Mouse (Mus musculus) neutrophil, adult 5-6 weeks (primary cell): ENCODE data around the gene Clec9a. TPM values are rescaled to one million over a fixed set of nuclear protein-coding genes. Genes with fewer than 3 reads are reported as not detected.

Experiments
- ATAC-seq: fragments of 151-379, 151-347 bp; 2 replicates; pipeline ENCODE4 v1.8.0; 2017; ENCODE audit warnings: mild to moderate bottlenecking, moderate TSS enrichment; ENCODE audit not compliant: insufficient number of reproducible peaks, poor library complexity, low FRiP score, severe bottlenecking; ENCODE audit errors: extremely low read depth
- total RNA-seq: library from RNA; stranded (forward); fragments of 200-1000 nt; gene quantifications from 2 replicates; pipeline ENCODE4 v1.2.3, GENCODE M21; 2017

Gene Clec9a
- total RNA-seq, 1 experiment from 2014 or later, result 5.4 TPM

DNA sequence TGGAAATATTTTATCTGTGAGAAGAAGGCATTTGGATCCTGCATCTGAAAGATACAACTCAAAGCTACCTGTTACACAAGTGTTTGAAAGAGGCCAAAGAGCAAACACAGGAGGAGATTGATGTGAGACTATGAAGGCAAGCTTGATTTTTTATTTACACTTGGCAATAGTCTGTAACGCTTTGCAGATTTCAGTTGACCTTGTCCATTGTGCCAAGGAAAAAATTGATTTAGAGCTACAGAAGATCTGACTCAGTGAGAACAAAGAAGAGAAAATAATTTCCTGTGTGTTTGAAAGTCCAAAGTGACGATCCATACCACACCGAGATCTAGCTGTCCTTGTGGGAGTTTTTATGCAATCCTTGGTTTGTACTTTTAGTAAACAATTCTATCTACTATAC is 13.6 kb downstream of the Clec9a start:
- ATAC-seq, result no peak

DNA sequence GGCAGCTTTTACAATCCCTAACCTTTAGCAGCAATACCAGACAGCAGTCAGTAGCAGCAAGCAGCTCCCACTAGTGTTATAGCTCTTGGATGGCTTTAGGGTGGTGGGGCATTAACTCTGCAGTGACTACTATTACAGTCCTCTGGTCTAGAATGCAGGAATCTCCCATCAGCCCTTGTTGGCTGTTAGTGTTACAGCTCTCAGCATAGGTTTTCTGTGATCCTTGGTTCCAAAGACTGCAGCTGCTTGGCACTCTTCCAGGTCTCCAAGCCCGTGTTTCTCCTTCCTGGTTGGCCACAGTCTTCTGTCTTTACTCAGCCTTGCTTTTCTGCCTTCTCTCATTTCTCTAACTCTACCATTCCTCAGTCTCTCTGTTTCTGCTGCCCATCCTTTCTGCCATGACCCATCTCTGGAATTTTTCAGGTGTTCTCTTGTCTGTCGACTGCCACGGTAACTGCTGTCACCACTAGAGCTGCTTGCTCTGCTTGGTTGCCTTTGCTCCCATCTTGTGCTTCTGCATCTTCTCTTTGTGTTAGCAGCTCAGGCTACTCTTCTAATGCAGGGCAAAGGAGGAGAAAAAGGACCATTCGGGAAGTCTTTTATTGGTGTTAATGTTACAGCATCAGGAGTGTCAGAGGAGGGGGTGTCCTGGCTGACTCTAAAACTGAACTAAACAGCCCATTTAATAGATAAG is 14.5 kb downstream of the Clec9a start:
- no peak for ATAC-seq

DNA sequence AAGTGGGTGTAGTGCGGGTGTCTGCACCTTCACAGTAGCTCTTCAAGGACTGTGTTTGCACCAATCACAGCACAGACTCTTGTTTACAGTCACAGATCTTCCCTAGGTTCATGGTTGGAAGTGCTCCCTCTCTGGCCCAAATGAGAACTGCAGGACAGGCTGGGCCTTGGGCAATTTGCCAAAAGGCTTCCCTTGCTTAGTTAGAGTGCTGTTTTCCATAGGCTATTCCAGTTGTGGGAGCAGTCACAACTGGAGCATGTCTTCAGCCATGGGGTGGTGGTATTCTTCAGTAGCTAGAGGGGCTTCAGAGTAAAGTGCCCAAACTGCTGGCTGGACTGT is 15.0 kb downstream of the Clec9a start:
- peak; percentile 95 for ATAC-seq

DNA sequence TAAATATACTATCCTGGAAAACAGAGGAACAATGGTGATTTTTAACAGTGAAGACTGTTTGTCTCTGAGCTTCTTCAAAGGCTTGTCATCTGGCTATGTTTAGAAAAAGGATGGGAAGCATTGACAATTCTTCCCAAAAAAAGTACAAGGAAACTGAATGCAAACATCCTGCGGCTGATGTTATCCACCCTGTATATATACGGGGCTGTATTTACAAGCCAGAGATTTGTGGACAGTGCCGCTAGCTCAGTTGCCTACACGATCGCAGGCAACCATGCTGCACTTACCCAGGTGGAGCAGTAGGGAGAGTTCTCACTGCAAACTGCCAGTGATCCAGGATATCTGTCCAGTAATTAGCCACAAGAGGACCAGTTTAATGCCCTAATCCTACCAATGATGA is 16.6 kb downstream of the Clec9a start:
- ATAC-seq, result no peak

DNA sequence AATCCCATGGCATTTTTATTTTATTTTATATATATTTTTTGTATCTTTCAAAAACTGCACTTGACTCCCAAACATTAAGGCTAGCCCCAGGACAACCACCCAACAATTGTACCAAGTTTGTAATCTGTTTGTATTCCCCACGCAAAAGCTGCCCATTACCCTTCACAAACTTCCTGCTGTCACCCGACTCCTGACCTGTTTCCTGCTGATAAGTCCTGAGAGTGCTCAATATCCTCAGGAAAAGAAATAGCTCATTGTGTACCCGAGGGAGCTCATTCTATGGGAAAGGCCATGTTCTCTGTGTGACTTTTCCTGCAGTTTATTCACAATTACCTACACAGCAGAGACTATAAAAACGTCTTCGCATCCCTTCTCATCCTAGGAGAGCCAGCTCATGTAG is 17.1 kb downstream of the Clec9a start:
- ATAC-seq, result no peak

DNA sequence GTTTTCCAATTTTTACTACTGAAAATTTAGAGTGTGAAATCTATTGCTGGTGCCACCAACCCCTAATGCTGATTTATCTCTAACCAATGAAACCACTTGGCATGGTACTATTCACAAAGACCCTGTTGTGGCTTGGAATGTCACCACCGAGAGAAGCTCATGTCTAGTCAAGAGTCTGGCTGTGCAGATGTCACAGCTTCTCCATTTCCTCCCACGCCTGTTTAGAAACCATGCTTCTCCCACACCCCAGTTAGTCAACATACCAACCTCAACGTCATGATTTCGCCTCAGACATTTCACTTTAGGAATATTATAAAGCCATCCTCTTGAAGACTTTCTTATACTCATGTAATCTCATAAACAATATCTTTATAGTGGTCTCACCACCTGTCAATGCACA is 18.6 kb downstream of the Clec9a start:
- no peak for ATAC-seq

DNA sequence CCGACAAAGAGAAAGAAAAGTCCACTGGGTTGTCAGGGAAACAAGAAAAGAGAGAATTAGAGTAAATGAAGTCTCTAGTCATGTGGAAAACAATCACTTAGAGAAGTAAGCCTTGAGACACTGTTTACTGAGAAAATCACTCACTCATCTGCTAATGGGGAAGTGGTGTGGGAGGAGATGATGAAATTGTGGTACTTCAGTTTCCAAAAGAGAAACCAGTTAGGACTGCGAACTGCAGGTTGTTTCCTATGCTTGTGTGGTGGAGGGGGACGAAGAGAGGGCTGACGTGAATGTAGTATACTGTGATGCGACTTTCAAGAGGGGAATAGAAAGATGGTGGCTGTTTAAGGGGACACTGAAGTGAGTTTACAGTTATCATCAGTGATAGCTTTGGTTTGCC is 25.6 kb downstream of the Clec9a start:
- ATAC-seq, result peak; percentile 99

DNA sequence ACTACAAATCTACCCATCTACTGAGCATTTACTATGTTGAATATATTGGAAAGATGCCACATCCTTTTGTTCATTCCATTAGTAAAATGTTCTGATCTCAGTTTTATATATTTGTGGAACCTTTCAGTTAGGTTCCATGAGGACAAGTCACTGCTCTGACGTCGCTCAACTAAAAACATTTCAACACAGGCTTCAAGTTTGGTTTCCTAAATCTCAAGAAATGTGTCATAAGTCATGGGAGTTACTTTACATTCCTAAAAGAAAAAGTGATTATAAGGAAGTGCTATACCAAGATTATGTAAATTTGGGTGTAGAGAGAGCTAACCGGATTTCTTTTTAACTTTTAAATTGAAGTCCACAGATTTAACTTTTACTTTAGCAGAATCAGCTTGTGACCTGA is 27.4 kb downstream of the Clec9a start:
- peak; percentile 51; the same call in 1 of the 2 replicates for ATAC-seq

DNA sequence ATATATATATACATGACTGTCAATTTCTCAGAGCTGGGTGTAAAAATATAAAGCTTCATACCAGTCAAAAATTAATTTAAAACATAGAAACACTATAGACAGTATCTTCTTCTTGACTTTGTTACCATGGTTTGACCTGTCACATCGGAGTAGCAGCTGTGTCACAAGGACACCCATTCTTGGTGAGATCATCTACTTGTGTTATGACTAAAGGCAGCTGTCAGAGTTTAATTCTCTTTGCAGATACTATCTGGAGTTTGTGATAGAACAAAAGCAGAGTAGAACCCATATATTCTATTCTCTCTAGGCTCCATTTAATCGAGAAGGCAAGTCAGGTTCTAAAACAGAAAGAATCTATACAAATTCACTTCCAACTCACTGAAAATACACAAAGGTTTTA is 29.4 kb downstream of the Clec9a start:
- ATAC-seq, result no peak

DNA sequence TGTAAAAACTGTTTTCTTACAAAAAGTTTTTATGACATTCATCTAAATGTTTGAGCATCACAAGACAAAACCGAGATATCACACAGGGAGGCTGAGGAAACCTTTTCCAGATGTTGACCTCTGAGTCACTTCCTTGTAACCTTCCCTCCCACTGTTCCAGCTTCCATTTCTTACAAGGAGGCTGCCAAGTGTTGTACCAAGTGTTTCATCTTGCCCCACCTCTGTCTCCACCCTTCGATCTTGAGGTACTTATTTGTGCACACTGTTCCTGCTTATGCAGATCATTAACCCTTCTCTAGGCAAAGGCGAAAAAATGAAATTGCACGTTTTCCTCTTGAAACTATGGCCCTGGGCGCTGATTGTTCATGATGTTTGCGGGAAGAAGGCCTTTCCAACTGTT is 41.1 kb downstream of the Clec9a start:
- ATAC-seq, result no peak

DNA sequence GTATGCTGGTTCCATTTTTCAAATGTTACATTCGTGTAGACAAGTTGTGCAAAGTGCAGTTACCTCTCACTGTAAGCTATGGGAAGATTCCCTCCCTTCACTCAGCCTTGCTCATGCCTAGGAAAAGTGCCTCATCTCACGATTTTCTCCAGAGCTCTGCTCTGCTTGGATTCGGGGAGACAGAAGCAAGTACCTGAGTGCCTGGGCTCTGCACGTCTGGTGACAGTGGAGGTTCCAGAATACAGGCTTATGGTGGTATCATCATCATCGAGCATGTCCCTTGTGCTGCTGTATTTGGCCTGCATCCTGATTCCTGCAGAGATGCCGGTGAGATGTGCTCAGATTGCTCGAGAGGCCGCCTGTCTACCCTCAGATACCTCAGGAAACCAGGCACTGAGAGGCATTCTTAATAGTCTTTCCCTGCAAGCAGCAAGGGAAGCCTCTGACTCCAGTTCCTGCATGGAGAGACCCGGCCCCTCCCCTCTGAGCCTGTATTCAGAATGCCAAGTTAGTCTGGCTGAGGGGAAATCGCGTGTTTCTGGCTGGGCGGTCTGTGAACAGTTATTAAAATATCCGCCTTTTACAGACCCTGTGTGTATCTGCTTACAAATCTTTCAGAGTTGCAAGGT is 42.9 kb downstream of the Clec9a start, which contains the start of gene Clec1a:
Clec1a (minus strand) TSS at position 590 of the 629 bp plus-strand sequence.
- ATAC-seq, result no peak

DNA sequence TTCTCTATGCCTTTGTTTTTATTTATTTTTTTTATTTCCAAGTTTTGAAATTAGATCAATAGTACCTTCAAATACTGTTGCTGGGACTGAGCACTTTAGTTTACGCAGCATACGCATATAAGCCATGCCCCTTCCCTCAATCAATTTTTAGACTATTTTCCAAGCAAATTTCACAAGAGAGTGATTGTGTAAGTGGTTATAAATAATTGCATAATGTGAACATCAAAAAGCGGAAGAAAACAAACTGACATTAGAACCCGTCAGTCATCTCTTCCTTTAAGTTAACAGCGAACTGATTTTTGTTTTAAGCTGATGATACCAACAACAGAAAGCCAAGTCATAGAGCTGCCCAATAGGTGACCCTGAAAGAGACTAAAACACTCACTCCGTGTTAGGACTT is 62.7 kb downstream of the Clec9a start:
- peak; percentile 70 for ATAC-seq

DNA sequence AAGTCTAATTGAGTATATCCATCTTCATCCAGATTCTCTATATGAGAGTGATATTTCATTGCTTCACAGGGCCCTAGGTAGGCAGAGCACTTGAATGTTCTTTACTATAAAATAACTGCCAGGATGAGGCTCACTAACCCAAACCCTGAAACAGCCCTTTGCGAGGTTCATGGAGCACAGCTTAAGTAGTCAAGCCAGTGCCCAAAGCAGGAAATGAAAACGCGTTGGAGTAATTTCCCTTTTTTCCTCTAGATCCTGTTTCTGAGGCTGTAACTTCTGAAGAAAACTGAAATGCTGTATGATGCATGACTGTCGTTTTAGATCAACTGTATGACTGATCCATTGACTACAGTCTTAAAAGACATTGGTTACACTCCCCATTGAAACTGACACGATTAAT is 64.0 kb downstream of the Clec9a start:
- peak; percentile 39; the same call in 1 of the 2 replicates for ATAC-seq

Other genes starting within 250 kb of the Clec9a start
- 513 and 543 TPM in 2 replicates for gene Clec2d, start 228.2 kb upstream of the Clec9a start, total RNA-seq
- gene Cd69, start 133.4 kb upstream of the Clec9a start, total RNA-seq, result 295 and 306 TPM in 2 replicates
- gene 4922502D21Rik, start 77.1 kb upstream of the Clec9a start, total RNA-seq, result 0.37 TPM in 1 of 2 replicates, not detected in the other
- gene Clec12a, start 66.2 kb upstream of the Clec9a start, total RNA-seq, result 59.1 and 63.0 TPM in 2 replicates
- gene Clec12b, start 23.0 kb upstream of the Clec9a start, total RNA-seq, result 1.2 and 1.7 TPM in 2 replicates
- 32.7 and 39.8 TPM in 2 replicates for gene Clec1b, start 11.6 kb upstream of the Clec9a start, total RNA-seq
- gene Clec1a, start 43.1 kb downstream of the Clec9a start, total RNA-seq, result 3.6 and 4.3 TPM in 2 replicates
- gene Olr1, start 98.3 kb downstream of the Clec9a start, total RNA-seq, result 0.49 and 2.2 TPM in 2 replicates
- gene Tmem52b, start 103.7 kb downstream of the Clec9a start, total RNA-seq, result 1.5 TPM in 1 of 2 replicates, not detected in the other
- gene Gabarapl1, start 124.3 kb downstream of the Clec9a start, total RNA-seq, result 9.6 and 10.1 TPM in 2 replicates
- 3.6 and 3.7 TPM in 2 replicates for gene Klre1, start 169.0 kb downstream of the Clec9a start, total RNA-seq
- gene Klrd1, start 182.9 kb downstream of the Clec9a start, total RNA-seq, result 25.5 and 29.5 TPM in 2 replicates
- 7.0 and 9.3 TPM in 2 replicates for gene Klrk1, start 215.0 kb downstream of the Clec9a start, total RNA-seq
- gene Klrc3, start 234.5 kb downstream of the Clec9a start, total RNA-seq, result not detected in 2 replicates